Mouse (Mus musculus) heart, embryonic 14.5 days (tissue): ENCODE measurements around the gene Napb. TPM values are rescaled to one million over a fixed set of nuclear protein-coding genes. Genes with fewer than 3 reads are reported as not detected.

Source experiments
- ATAC-seq: fragments of 200-750 bp; cut with Nextera tagmentation; 2 replicates; pipeline ENCODE4 v1.8.0; 2017; ENCODE audit warnings: low read depth, moderate TSS enrichment; ENCODE audit not compliant: insufficient number of reproducible peaks, insufficient read depth, low FRiP score
- H3K27ac ChIP-seq, 2 experiments: fragments of 200-500 bp in 1 of 2; fragments of 300-500 bp in 1 of 2; sonication (generic) in 1 of 2; replicated peaks in 1 of 2; 2 replicates each; pipeline ENCODE4 v1.5.1; 2012 to 2014; ENCODE audit warnings: low read depth in 2 of 2, low read length in 2 of 2, control low read depth in 1 of 2, mild to moderate bottlenecking in 1 of 2, mixed read lengths in 1 of 2; ENCODE audit not compliant: control insufficient read depth in 1 of 2, insufficient read depth in 1 of 2
- H3K27me3 ChIP-seq: fragments of 300-500 bp; sonication (generic); 2 replicates; pipeline ENCODE4 v1.6.1; 2014; ENCODE audit warnings: mild to moderate bottlenecking, low read length, control low read depth; ENCODE audit not compliant: control insufficient read depth, insufficient read depth
- H3K36me3 ChIP-seq: fragments of 300-500 bp; sonication (generic); 2 replicates; pipeline ENCODE4 v1.6.1; 2014; ENCODE audit warnings: mild to moderate bottlenecking, control low read depth, low read length, mixed read lengths; ENCODE audit not compliant: control insufficient read depth, insufficient read depth
- H3K4me1 ChIP-seq, 2 experiments: fragments of 200-500 bp in 1 of 2; fragments of 300-500 bp in 1 of 2; sonication (generic) in 1 of 2; 2 replicates each; pipeline ENCODE4 v1.6.1; 2012 to 2014; ENCODE audit warnings: low read length in 2 of 2, control low read depth in 1 of 2, mixed read lengths in 1 of 2; ENCODE audit not compliant: control insufficient read depth in 2 of 2, insufficient read depth in 2 of 2
- H3K4me2 ChIP-seq: fragments of 300-500 bp; sonication (generic); 2 replicates; pipeline ENCODE4 v1.6.1; 2014; ENCODE audit warnings: mild to moderate bottlenecking, low read length
- H3K4me3 ChIP-seq, 2 experiments: fragments of 200-500 bp in 1 of 2; fragments of 300-500 bp in 1 of 2; sonication (generic) in 1 of 2; 2 replicates each; pipeline ENCODE4 v1.5.1; 2012 to 2014; ENCODE audit warnings: low read length in 2 of 2, mild to moderate bottlenecking in 2 of 2, control low read depth in 1 of 2, low read depth in 1 of 2, moderate library complexity in 1 of 2; ENCODE audit not compliant: control insufficient read depth in 1 of 2, insufficient read depth in 1 of 2
- H3K9ac ChIP-seq: fragments of 300-500 bp; sonication (generic); 2 replicates; pipeline ENCODE4 v1.6.1; 2014; ENCODE audit warnings: mild to moderate bottlenecking, low read length
- H3K9me3 ChIP-seq: fragments of 300-500 bp; sonication (generic); 2 replicates; pipeline ENCODE4 v1.6.1; 2016; ENCODE audit warnings: low read length, control low read depth; ENCODE audit not compliant: control insufficient read depth
- WGBS: fragments of 180-500 bp; shearing (Covaris S2); extraction: QIAGEN DNeasy Blood & Tissue Kit; methylation state at CpG from one replicate; pipeline ENCODE4 v1.1.7; 2014; 5-methylcytosine and 5-hydroxymethylcytosine counted together
- polyA plus RNA-seq: library from polyadenylated mRNA; unstranded; fragments of >200 nt; fragmentation: Nextera tagmentation; extraction: Ambion mirVana; gene quantifications from 2 replicates; pipeline ENCODE4 v1.2.1, GENCODE M21; 2014

Gene Napb
- polyA plus RNA-seq, 1 experiment from 2014 or later, result 3.0 TPM

GRCm38 (mm10) chr2:148685709-148686108 is 46.6 kb downstream of the Napb start:
- Histone ChIP-seq H3K4me1 (peaks cover 5 to 12% of the 10 kb centered on the region in 2 experiments), H3K27me3 (no peaks in the 10 kb centered on the region), H3K4me3 (no peak overlapping the region), H3K9me3 (no peaks in the 10 kb centered on the region), H3K27ac (no peak overlapping the region), H3K9ac (no peak overlapping the region), H3K36me3 (peaks cover 74% of the 10 kb centered on the region), H3K4me2 (no peak overlapping the region)
- no peak for ATAC-seq
- 90% methylated on average over 3 of the region's 3 CpGs for WGBS

GRCm38 (mm10) chr2:148684972-148685371 is 47.3 kb downstream of the Napb start:
- Histone ChIP-seq H3K27me3 (no peaks in the 10 kb centered on the region), H3K9ac (no peak overlapping the region), H3K4me2 (no peak overlapping the region), H3K9me3 (no peaks in the 10 kb centered on the region), H3K36me3 (peaks cover 66% of the 10 kb centered on the region), H3K27ac (no peak overlapping the region), H3K4me3 (no peak overlapping the region), H3K4me1 (peaks cover 5 to 12% of the 10 kb centered on the region in 2 experiments)
- no peak for ATAC-seq
- 97% methylated on average over 2 of the region's 2 CpGs for WGBS

- no peak overlapping the region for H3K9ac ChIP-seq
- peaks cover 8 to 29% of the 10 kb centered on the region in 2 experiments for H3K4me1 ChIP-seq
- peaks cover 50% of the 10 kb centered on the region for H3K36me3 ChIP-seq
- no peak for ATAC-seq
- H3K27ac ChIP-seq, result no peak overlapping the region
- H3K27me3 ChIP-seq, result no peaks in the 10 kb centered on the region
- no peak overlapping the region for H3K4me3 ChIP-seq
- 72% methylated on average over 1 of the region's 1 CpGs for WGBS
- no peaks in the 10 kb centered on the region for H3K9me3 ChIP-seq
- H3K4me2 ChIP-seq, result no peak overlapping the region
Observed at GRCm38 (mm10) chr2:148683031-148683430, 49.2 kb downstream of the Napb start.

- Histone ChIP-seq H3K9ac (peak overlapping the region; percentile 92), H3K27me3 (no peaks in the 10 kb centered on the region), H3K4me1 (peaks cover 13 to 37% of the 10 kb centered on the region in 2 experiments), H3K27ac (peak overlapping the region; percentile 68 to 98), H3K9me3 (no peaks in the 10 kb centered on the region), H3K4me3 (peak overlapping the region; percentile 65 to 81), H3K36me3 (peaks cover 39% of the 10 kb centered on the region), H3K4me2 (peak overlapping the region; percentile 92)
- ATAC-seq, result peak; percentile 55
- 6% methylated on average over 17 of the region's 17 CpGs for WGBS
Observed at GRCm38 (mm10) chr2:148681461-148681891, 50.8 kb downstream of the Napb start.

GRCm38 (mm10) chr2:148680775-148681291 is 51.4 kb downstream of the Napb start, which contains the start of gene Gzf1:
Gzf1 (plus strand) TSS chr2:148681023.
- H3K4me2 ChIP-seq, result peak within 1 kb of the TSS; percentile 92
- peaks cover 39% of the 10 kb centered on the region for H3K36me3 ChIP-seq
- peak within 1 kb of the TSS; percentile 93 to 98 for H3K27ac ChIP-seq
- peak within 1 kb of the TSS; percentile 92 for H3K9ac ChIP-seq
- ATAC-seq, result peak; percentile 95
- H3K4me3 ChIP-seq, result peak within 1 kb of the TSS; percentile 65 to 81
- H3K9me3 ChIP-seq, result no peaks in the 10 kb centered on the region
- peaks cover 13 to 37% of the 10 kb centered on the region in 2 experiments for H3K4me1 ChIP-seq
- H3K27me3 ChIP-seq, result no peaks in the 10 kb centered on the region
- under 1% methylated on average over 37 of the region's 39 CpGs for WGBS

- no peak for ATAC-seq
- whole genome bisulfite sequencing, result 3% methylated on average over 9 of the region's 9 CpGs
- Histone ChIP-seq H3K4me2 (peak overlapping the region; percentile 89), H3K27ac (peak overlapping the region; percentile 91 to 98), H3K27me3 (no peaks in the 10 kb centered on the region), H3K4me1 (peaks cover 13 to 37% of the 10 kb centered on the region in 2 experiments), H3K4me3 (peak overlapping the region; percentile 3 to 24; a peak in 2 of 4 replicates), H3K9ac (peak overlapping the region; percentile 48), H3K36me3 (peaks cover 33% of the 10 kb centered on the region), H3K9me3 (no peaks in the 10 kb centered on the region)
Observed at GRCm38 (mm10) chr2:148679346-148679745, 52.9 kb downstream of the Napb start.

GRCm38 (mm10) chr2:148677801-148678200 is 54.5 kb downstream of the Napb start:
- peaks cover 17 to 46% of the 10 kb centered on the region in 2 experiments for H3K4me1 ChIP-seq
- WGBS, result 6% methylated on average over 26 of the region's 26 CpGs
- no peaks in the 10 kb centered on the region for H3K27me3 ChIP-seq
- peak overlapping the region; percentile 68 for H3K9ac ChIP-seq
- H3K4me2 ChIP-seq, result peak overlapping the region; percentile 61
- peak; percentile 5; the same call in 1 of the 2 replicates for ATAC-seq
- H3K36me3 ChIP-seq, result peaks cover 20% of the 10 kb centered on the region
- no peaks in the 10 kb centered on the region for H3K9me3 ChIP-seq
- peak overlapping the region; percentile 75 to 87 for H3K27ac ChIP-seq
- peak overlapping the region; percentile 49 to 61 for H3K4me3 ChIP-seq
